Mouse (Mus musculus): ENCODE results near the gene 1700029H14Rik.

GRCm38 (mm10) chr8:13605920-13606480 lies 43.7 kb upstream of the 1700029H14Rik start:
- no peak for TF ChIP-seq GATA1 (IDR thresholded peaks at IDR 0.05; ENCODE audit: borderline replicate concordance, low read length)
- TF ChIP-seq FLI1 (IDR thresholded peaks at IDR 0.05; ENCODE audit: low read length): no peak
